Mouse (Mus musculus) limb, embryonic 13.5 days (tissue): ENCODE measurements around the gene Pan2. TPM values are rescaled to one million over a fixed set of nuclear protein-coding genes. Genes with fewer than 3 reads are reported as not detected.
A peak's percentile ranks its signal among the peaks of the same experiment; 100 is the strongest.
"Not testable (repeated sequence)": the region's sequence is repeated elsewhere in the genome, so short reads cannot be mapped to it uniquely, and the experiment has no call there.

Experiments used
- ATAC-seq: fragments of 200-750 bp; cut with Nextera tagmentation; 2 replicates; pipeline ENCODE4 v1.8.0; 2017; ENCODE audit warnings: low read depth, moderate number of reproducible peaks, moderate TSS enrichment; ENCODE audit not compliant: low FRiP score
- H3K27ac ChIP-seq: fragments of 300-500 bp; sonication (generic); 2 replicates; pipeline ENCODE4 v1.5.1; 2015; ENCODE audit warnings: inconsistent platforms, mild to moderate bottlenecking, moderate library complexity
- H3K27me3 ChIP-seq: fragments of 300-500 bp; sonication (generic); 2 replicates; pipeline ENCODE4 v1.6.1; 2015; ENCODE audit warnings: mild to moderate bottlenecking, inconsistent platforms
- H3K36me3 ChIP-seq: fragments of 300-500 bp; sonication (generic); 2 replicates; pipeline ENCODE4 v1.6.1; 2015; ENCODE audit warnings: inconsistent platforms, mild to moderate bottlenecking, moderate library complexity
- H3K4me1 ChIP-seq: fragments of 300-500 bp; sonication (generic); 2 replicates; pipeline ENCODE4 v1.6.1; 2015; ENCODE audit warnings: inconsistent platforms
- H3K4me2 ChIP-seq: fragments of 300-500 bp; sonication (generic); replicated peaks from 2 replicates; pipeline ENCODE4 v1.6.1; 2015; ENCODE audit warnings: inconsistent platforms, mild to moderate bottlenecking, moderate library complexity
- H3K4me3 ChIP-seq: fragments of 300-500 bp; sonication (generic); 2 replicates; pipeline ENCODE4 v1.5.1; 2015; ENCODE audit warnings: moderate library complexity, mild to moderate bottlenecking, inconsistent platforms
- H3K9ac ChIP-seq: fragments of 300-500 bp; sonication (generic); 2 replicates; pipeline ENCODE4 v1.6.1; 2015; ENCODE audit warnings: mild to moderate bottlenecking, inconsistent platforms
- H3K9me3 ChIP-seq: fragments of 300-500 bp; sonication (generic); 2 replicates; pipeline ENCODE4 v1.6.1; 2016; ENCODE audit warnings: inconsistent platforms
- WGBS: fragments of 180-500 bp; shearing (Covaris S2); methylation state at CpG from one replicate; pipeline ENCODE4 v1.1.7; 2015; 5-methylcytosine and 5-hydroxymethylcytosine counted together
- polyA plus RNA-seq: library from polyadenylated mRNA; unstranded; fragments of >200 nt; fragmentation: Nextera tagmentation; extraction: Ambion mirVana; gene quantifications from 2 replicates; pipeline ENCODE4 v1.2.1, GENCODE M21; 2015

Pan2 gene
- polyA plus RNA-seq = 33.6 and 35.2 TPM in 2 replicates

DNA sequence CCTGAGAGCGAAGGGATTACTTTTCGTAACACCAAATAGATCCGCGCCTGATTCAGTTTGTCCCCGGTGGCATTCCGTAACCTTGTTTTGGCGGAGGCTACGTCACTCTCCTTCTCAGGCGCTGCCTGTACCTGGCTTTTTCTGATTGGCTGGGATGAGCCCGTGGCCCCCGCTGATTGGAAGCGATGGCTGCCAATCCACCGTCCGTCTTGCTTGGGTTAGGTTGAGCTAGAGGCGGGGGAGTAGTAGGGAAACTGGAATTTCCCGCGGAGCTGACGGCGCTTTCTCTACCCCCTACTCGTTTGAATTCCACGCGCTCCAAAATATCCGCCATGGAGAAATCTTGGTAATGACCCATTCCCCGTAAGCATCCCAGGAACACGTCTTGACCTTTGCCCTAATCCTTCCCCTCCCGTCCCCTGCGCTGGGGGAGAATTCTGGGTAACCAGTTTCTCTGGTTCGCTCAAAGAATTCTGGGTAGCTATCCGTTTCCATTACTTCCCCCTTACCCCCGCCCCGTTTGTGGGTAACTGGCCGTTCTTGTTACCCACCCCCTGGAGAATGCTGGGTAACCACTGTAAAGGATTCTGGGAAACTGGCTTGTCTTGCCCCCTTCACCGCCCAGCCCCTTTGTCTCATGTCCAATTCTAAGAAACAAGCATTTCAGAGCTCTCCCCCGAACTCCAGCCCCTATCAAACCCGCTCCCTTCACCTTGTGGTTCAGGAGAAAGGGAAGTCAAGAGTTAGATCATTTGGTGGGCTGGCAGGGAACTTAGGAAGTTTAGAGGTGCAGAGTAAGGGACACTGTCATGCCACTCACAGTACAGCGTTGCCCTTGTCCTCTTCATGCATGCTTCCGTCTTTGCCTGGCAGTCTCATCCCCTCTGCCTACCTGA is at the start of gene Pan2:
Gene Pan2, plus strand, starts transcription at position 210 of the 896 bp plus-strand sequence.
- H3K4me3 ChIP-seq = peak within 1 kb of the TSS; percentile 56

DNA sequence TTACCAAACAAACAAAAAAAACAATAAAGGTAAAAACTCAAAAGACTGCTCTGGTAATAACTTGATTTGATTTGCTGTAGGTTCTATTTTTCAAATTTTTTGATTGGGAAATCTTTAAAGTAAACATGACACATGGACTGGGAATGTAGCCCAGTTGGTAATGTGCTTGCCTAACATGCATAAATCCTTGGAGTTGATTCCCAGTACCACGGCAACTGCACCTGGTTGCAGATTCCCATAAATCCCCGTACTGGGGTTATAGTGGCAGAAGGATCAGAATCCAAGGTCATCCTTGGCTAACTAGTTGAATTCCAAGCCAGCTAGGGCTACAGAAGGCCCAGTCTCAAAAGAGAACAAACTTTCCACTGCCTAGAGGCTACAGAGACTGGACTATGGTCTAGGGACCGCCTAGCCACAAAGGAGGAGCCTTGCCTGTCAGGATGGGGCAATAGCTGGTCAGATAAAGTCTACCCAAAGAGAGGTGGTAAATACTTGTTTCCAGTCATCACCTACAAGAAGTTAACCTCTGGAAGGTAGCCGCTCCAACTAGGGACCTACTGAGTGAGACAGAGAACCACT is 49.4 kb upstream of the Pan2 start, which contains the start of gene Apon:
Gene Apon, plus strand, starts transcription at position 420 of the 579 bp plus-strand sequence.
- Histone ChIP-seq H3K4me2 (no peak within 1 kb of the TSS), H3K27ac (no peak within 1 kb of the TSS), H3K4me1 (no peaks in the 10 kb centered on the region), H3K9me3 (no peaks in the 10 kb centered on the region), H3K4me3 (no peak within 1 kb of the TSS), H3K9ac (no peak within 1 kb of the TSS), H3K27me3 (no peaks in the 10 kb centered on the region), H3K36me3 (peaks cover 51% of the 10 kb centered on the region)
- ATAC-seq = no peak
- 80% methylated on average over 4 of the region's 4 CpGs for WGBS

More for the DNA sequence above, at the start of gene Pan2:
- peak within 1 kb of the TSS; percentile 88 for H3K9ac ChIP-seq
- H3K4me1 ChIP-seq = peaks cover 17% of the 10 kb centered on the region
- 1% methylated on average over 37 of the region's 37 CpGs for WGBS
- no peaks in the 10 kb centered on the region for H3K9me3 ChIP-seq
- peak within 1 kb of the TSS; percentile 85 for H3K4me2 ChIP-seq
- peak; percentile 99 for ATAC-seq
- H3K27ac ChIP-seq = peak within 1 kb of the TSS; percentile 95
- peaks cover 12% of the 10 kb centered on the region for H3K36me3 ChIP-seq
- H3K27me3 ChIP-seq = no peaks in the 10 kb centered on the region

DNA sequence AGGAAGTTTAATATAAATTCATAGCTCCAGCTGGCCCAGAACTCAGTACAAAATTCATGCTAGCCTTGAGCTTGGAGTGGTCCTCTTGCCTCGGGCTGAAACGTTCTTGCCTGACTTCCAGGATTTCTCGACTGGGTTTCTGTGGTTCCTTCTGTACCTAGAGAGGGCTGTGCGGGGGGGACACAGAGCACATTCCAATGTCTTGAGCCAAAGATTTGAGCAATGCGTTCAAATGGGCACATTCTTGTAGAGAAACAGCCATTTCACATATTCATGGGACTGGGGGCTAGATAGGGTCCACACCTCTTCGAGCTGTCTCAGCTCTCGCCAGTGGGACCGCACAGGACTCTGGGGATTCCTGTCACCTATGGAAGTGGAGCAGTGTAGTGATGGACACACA is 47.2 kb upstream of the Pan2 start:
- 87% methylated on average over 8 of the region's 8 CpGs for WGBS
- Histone ChIP-seq H3K36me3 (peaks cover 29% of the 10 kb centered on the region), H3K4me2 (no peak overlapping the region), H3K27me3 (no peaks in the 10 kb centered on the region), H3K4me1 (no peaks in the 10 kb centered on the region), H3K4me3 (no peak overlapping the region), H3K9me3 (no peaks in the 10 kb centered on the region), H3K9ac (no peak overlapping the region), H3K27ac (no peak overlapping the region)
- ATAC-seq = no peak

DNA sequence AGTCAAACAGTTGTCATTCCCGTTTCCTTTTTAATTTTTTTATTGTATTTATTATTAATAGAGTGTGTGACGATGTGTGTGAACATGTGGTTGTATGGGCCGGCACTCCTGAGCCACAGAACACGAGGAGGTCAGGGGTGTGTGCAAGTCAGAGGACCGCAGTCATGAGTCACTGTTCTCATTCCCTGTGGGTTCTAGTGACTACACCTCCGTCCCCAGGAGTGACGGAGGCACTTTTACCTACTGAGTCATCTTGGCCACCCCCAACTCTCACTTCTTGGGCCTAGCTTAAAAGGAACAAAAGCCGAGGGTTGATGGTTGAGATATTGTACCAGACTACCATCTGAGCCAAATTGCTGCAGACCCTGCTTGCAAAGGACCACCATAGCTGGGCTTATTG is 46.8 kb upstream of the Pan2 start:
- ATAC-seq = no peak
- Histone ChIP-seq H3K27ac (no peak overlapping the region), H3K27me3 (no peaks in the 10 kb centered on the region), H3K9me3 (no peaks in the 10 kb centered on the region), H3K4me3 (no peak overlapping the region), H3K4me1 (no peaks in the 10 kb centered on the region), H3K9ac (no peak overlapping the region), H3K36me3 (peaks cover 25% of the 10 kb centered on the region), H3K4me2 (no peak overlapping the region)
- 83% methylated on average over 8 of the region's 8 CpGs for WGBS

DNA sequence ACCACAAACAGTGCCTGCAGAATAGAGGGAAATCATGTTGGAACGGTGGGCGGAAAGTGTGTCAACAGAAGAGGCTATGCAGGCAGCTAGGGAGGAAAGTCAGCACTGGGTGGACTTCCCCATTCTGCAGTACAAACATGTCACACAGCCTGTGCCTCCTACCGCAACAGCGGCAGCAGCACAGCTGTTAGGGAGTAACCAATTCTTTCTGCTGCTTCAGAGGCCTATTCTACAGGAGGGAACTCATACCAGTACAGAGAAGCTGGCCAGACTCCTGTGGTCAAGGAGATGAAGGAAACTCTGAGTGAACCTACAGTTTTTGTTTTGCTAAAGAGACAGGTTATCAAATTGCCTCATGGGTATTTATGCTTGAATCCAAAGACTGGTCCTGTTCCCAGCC is 44.2 kb upstream of the Pan2 start:
- no peaks in the 10 kb centered on the region for H3K9me3 ChIP-seq
- H3K4me3 ChIP-seq = no peak overlapping the region
- H3K27ac ChIP-seq = no peak overlapping the region
- WGBS = 88% methylated on average over 4 of the region's 4 CpGs
- 0 out of 2 replicates have a peak, but pooled peaks cover 5% of the 10 kb centered on the region for H3K36me3 ChIP-seq
- no peak for ATAC-seq
- no peak overlapping the region for H3K4me2 ChIP-seq
- no peaks in the 10 kb centered on the region for H3K4me1 ChIP-seq
- no peaks in the 10 kb centered on the region for H3K27me3 ChIP-seq
- no peak overlapping the region for H3K9ac ChIP-seq

DNA sequence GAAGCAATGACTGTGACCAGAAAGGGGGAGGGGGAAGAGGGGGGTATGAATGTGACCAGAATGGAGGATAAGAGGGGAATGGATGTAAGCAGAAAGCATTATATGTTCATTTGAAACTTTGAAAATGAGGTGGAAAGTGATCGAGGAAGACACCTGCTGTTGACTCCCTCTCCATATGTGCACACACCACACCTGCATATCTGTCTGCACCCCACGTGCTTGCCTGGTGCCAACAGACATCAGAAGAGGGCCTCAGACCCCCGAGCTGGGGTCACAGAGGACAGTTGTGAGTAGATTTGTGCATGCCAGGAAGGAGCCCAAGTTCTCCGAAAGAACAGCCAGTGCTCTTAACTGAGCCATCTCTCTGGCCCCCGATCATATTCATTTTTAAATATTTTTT is 43.2 kb upstream of the Pan2 start:
- 82% methylated on average over 5 of the region's 5 CpGs for WGBS
- no peak overlapping the region for H3K4me2 ChIP-seq
- no peak for ATAC-seq
- no peaks in the 10 kb centered on the region for H3K27me3 ChIP-seq
- no peak overlapping the region for H3K4me3 ChIP-seq
- H3K4me1 ChIP-seq = no peaks in the 10 kb centered on the region
- H3K9me3 ChIP-seq = no peaks in the 10 kb centered on the region
- no peaks in the 10 kb centered on the region for H3K36me3 ChIP-seq
- H3K27ac ChIP-seq = no peak overlapping the region
- no peak overlapping the region for H3K9ac ChIP-seq

DNA sequence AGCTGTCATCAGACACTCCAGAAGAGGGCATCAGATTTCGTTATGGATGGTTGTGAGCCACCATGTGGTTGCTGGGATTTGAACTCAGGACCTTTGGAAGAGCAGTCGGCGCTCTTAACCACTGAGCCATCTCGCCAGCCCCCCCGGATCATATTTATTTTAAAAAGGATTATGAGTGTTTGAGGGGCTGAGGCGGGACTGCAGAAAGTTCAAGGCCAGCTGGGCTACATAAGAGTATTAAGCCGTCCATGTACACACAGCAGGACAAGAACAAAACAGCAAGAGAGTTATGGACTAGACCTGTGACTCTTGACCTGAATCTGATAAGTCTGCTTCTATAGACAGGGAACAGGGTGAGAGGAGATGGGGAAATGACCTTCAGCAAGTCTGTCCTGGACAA is 42.8 kb upstream of the Pan2 start:
- not testable (repeated sequence) for H3K27me3 ChIP-seq, H3K4me2 ChIP-seq, H3K9me3 ChIP-seq, H3K4me1 ChIP-seq, H3K4me3 ChIP-seq, H3K36me3 ChIP-seq, H3K27ac ChIP-seq, ATAC-seq, H3K9ac ChIP-seq
- 83% methylated on average over 7 of the region's 7 CpGs for WGBS

DNA sequence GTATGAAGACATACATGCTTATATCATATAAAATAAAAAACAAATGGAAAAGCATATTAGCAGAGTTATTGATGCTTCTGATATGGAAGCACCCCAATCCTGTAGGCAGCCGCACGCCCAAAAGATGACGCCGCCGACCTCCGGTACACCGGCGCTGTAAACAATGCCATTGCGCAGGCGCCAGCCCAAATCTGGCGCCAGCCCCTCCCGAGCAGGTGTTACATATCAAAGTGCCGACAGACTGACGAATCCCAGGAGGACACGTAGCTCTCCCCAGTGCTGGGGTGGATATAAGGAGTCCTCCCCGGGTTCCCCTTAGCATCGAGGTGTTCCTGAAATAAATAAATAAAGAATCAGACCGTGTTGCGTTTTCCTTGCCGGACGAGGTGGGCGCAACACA is 40.8 kb upstream of the Pan2 start:
- H3K36me3 ChIP-seq = no peaks in the 10 kb centered on the region
- H3K4me3 ChIP-seq = no peak overlapping the region
- H3K9me3 ChIP-seq = no peaks in the 10 kb centered on the region
- no peak overlapping the region for H3K27ac ChIP-seq
- no peaks in the 10 kb centered on the region for H3K4me1 ChIP-seq
- no peak for ATAC-seq
- no peak overlapping the region for H3K9ac ChIP-seq
- no peaks in the 10 kb centered on the region for H3K27me3 ChIP-seq
- 82% methylated on average over 22 of the region's 22 CpGs for WGBS
- H3K4me2 ChIP-seq = no peak overlapping the region

DNA sequence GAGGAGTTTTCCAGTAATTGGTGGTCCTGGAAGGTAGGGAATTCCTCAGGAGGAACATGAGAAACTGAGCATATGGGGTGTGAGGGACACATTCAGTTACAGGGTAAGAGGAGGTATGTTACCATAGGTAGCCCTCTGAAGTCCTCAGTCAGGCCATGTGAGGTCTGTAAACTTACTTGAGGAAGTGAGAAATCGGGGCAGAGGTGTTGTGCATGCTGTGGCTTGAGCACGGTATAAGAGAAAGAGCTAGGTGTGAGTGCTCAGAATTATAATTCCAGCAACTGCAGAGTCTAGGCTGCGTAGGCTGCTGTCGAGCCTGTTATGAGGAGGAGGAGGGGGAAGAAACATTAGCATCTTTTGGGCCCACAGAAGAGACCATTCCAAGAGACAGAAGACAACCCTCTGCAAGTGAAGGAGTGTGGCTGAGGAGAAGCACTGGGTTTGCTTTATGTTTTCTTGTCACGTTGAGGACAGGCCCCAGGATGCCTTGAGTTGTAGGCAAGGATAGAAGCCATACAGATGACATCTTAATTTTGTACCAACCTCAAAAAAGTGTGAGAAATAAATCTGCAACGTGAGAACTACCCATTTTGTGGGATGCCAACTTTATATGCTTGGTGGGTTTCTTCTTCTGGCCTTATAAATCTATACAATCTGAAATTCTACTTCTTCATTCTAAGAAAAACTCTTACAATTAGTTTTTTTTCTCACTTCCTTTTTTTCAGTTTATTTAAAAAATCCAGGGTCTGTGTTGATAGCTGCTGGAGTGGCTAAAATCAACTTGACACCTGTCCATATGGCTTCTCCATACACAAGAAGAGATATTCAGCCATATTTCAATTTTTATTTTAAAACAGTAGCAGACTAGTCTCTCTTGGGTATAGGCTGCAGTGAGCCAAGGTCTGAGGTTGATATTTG is 39.5 kb upstream of the Pan2 start:
- Histone ChIP-seq H3K36me3 (no peaks in the 10 kb centered on the region), H3K4me2 (no peak overlapping the region), H3K9ac (no peak overlapping the region), H3K27me3 (no peaks in the 10 kb centered on the region), H3K27ac (no peak overlapping the region), H3K4me3 (no peak overlapping the region), H3K4me1 (no peaks in the 10 kb centered on the region), H3K9me3 (no peaks in the 10 kb centered on the region)
- ATAC-seq = no peak
- WGBS = 81% methylated on average over 6 of the region's 6 CpGs

DNA sequence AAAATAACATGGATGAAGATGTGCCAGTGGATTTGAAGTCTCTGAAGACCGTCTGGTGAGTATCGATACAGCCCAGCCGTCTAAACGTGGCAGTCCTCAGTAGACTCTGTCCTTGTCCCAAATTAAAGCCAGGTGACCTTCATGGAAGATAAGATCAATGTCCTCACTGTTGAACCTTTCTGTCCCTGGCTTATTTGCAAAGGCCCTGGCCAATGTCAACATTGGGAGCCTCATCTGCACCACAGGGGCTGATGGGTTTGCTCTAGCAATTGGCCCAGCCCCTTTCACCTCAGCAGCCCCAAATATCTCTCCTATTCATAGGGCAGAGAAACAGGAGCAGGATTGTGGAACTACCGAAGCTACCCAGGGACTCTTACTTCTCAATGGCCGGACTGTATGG is 34.8 kb upstream of the Pan2 start, which contains the start of gene Apof:
Gene Apof, plus strand, starts transcription at position 301 of the 400 bp plus-strand sequence.
- H3K4me3 ChIP-seq = no peak within 1 kb of the TSS
- 70% methylated on average over 6 of the region's 6 CpGs for WGBS
- H3K4me2 ChIP-seq = no peak within 1 kb of the TSS
- ATAC-seq = no peak
- H3K9ac ChIP-seq = no peak within 1 kb of the TSS
- H3K36me3 ChIP-seq = no peaks in the 10 kb centered on the region
- H3K27me3 ChIP-seq = no peaks in the 10 kb centered on the region
- H3K27ac ChIP-seq = no peak within 1 kb of the TSS
- no peaks in the 10 kb centered on the region; the same call in 1 of the 2 replicates for H3K4me1 ChIP-seq
- H3K9me3 ChIP-seq = no peaks in the 10 kb centered on the region

DNA sequence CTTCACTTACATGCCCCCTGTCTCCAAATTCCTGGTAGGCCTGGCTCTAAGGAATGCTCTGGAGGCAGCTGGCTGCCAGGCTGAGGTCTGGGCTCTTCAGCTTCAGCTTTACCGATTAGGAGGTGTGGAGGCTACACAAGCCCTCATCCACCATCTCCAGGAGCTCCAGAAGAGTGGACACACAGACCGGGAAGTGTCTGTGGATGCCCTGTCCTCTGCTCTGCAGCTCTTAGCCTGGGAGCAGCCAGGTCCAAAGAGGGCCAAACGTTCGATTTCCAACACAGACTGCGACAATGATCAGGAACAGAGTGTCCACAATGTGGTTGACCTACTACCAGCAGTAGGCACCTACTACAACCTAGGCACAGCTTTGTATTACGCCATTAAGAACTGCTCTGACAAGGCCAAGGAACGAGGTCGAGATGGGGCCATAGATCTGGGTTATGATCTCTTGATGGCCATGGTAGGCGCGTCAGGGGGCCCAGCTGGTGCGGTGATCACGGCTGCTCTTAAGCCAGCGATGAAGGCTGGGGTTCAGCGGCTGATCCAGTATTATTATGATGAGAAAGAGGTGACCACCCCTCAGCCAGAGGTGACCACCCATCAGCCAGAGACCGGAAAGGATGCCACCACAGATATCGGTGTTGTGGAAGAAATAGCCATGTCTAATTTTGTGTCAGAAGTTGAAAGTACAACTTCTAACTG is 33.8 kb upstream of the Pan2 start:
- Histone ChIP-seq H3K4me1 (no peaks in the 10 kb centered on the region; the same call in 1 of the 2 replicates), H3K36me3 (no peaks in the 10 kb centered on the region), H3K27me3 (no peaks in the 10 kb centered on the region), H3K4me2 (peak overlapping the region; percentile 70), H3K27ac (no peak overlapping the region), H3K9ac (no peak overlapping the region), H3K4me3 (peak overlapping the region; percentile 70; the same call in 1 of the 2 replicates), H3K9me3 (no peaks in the 10 kb centered on the region)
- 87% methylated on average over 16 of the region's 16 CpGs for WGBS
- no peak for ATAC-seq
